Mouse (Mus musculus) mesoderm, embryonic 11.5 days (tissue): ENCODE results near the gene Kcnc1.

ENCODE experiments used
- DNase-seq: peaks from one replicate; pipeline ENCODE4 v3.0.0-alpha.2; 2012; ENCODE audit warnings: low read depth, low spot score

Kcnc1 gene

GRCm38 (mm10) chr7:46471054-46471737 is 74.9 kb downstream of the Kcnc1 start:
- no peak for DNase-seq

- no peak for DNase-seq
These were observed 76.8 kb downstream of the Kcnc1 start for GRCm38 (mm10) chr7:46473141-46473540.

- no peak for DNase-seq
These were observed 79.2 kb downstream of the Kcnc1 start for GRCm38 (mm10) chr7:46475464-46475863.

GRCm38 (mm10) chr7:46477456-46477855 is 81.2 kb downstream of the Kcnc1 start:
- DNase-seq = no peak

- DNase-seq = no peak
These were observed 83.5 kb downstream of the Kcnc1 start for GRCm38 (mm10) chr7:46479793-46480192.

GRCm38 (mm10) chr7:46482099-46482531 is 85.8 kb downstream of the Kcnc1 start:
- DNase-seq = no peak

- no peak for DNase-seq
These were observed 86.8 kb downstream of the Kcnc1 start for GRCm38 (mm10) chr7:46483050-46483449.

- no peak for DNase-seq
These were observed 87.9 kb downstream of the Kcnc1 start for GRCm38 (mm10) chr7:46484223-46484622.

- DNase-seq = no peak
These were observed 90.5 kb downstream of the Kcnc1 start for GRCm38 (mm10) chr7:46486761-46487160.

GRCm38 (mm10) chr7:46487354-46487753 is 91.1 kb downstream of the Kcnc1 start:
- DNase-seq = no peak
